Mouse (Mus musculus): Measurements from ENCODE around the gene 1700012B09Rik.

DNA sequence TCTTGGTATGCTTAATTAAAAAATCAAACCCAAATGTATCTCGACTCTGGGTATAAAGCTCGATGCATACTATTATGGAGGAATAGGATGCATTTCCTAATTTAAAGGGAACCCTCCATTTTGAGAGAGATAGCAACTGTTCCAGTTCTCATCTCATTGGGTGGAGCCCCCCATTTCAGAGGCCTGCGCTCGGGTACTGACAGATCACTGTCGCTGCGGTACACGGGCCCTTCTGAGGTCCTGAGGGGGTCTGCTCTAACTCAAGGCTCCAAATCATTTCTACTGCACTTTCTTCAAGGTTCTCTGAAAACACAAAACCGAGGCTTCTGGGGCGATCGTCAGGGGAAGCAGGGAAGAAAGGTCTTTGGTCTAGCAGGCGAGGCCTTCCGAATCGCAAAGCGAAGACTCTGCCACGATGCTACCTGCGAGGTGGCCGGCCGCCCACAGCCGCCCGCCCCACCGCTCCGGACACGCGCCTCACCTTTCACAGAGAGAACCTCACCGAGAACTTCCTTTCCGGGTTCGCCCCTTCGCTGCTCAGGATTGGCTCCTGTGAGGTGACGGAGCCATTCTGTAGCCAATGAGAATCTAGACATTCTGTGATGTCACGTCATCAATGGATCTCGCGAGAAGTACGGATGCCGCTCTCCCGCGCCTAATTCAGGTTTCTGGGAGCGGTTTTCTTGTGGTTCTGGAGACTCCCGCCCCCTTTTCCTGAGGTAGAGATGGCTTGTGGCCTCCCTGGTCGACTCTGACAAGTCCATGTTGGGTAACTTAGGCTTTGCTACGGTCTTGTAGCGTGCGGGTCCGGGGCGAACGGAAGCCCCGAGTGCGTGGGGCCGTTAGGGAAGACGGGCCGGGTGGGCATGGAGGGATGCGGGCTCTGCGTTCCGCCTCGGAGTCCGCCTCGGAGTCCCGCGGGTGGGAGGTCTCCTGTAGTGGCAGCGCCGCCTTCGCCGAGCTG lies 13.5 kb upstream of the 1700012B09Rik start, which contains the start of the genes Mre11a and Ankrd49:
- no peak for TF ChIP-seq CTCF (conservative IDR thresholded peaks at IDR 0.05; ENCODE audit: low read length)
- no peak for TF ChIP-seq POU5F1 (IDR thresholded peaks at IDR 0.05; ENCODE audit: borderline replicate concordance, low read length)
- no peak for TF ChIP-seq NANOG (IDR thresholded peaks at IDR 0.05; ENCODE audit: borderline replicate concordance, low read length)
